Mouse (Mus musculus): Measurements from ENCODE around the gene Myrfl. TPM values are rescaled to one million over a fixed set of nuclear protein-coding genes. Genes with fewer than 3 reads are reported as not detected.

The Myrfl gene
- polyA plus RNA-seq, 1 experiment from 2014 or later, result not detected

GRCm38 (mm10) chr10:116890587-116890986, 6.1 kb downstream of the Myrfl start:
- no peak overlapping the region for H3K4me3 ChIP-seq (ENCODE audit: inconsistent target)
- H3K79me2 ChIP-seq (ENCODE audit: inconsistent target), result no peaks in the 10 kb centered on the region
- no peak overlapping the region for H3K27ac ChIP-seq
- WGBS (ENCODE audit: missing documents), result 84% methylated on average over 5 of the region's 5 CpGs
- H3K36me3 ChIP-seq (ENCODE audit: inconsistent target), result no peaks in the 10 kb centered on the region

- 75% methylated on average over 3 of the region's 3 CpGs for WGBS (ENCODE audit: missing documents)
- H3K36me3 ChIP-seq (ENCODE audit: inconsistent target), result no peaks in the 10 kb centered on the region
- no peak overlapping the region for H3K4me3 ChIP-seq (ENCODE audit: inconsistent target)
- no peak overlapping the region for H3K27ac ChIP-seq
- no peaks in the 10 kb centered on the region for H3K79me2 ChIP-seq (ENCODE audit: inconsistent target)
Measured at GRCm38 (mm10) chr10:116884552-116884951, 12.2 kb downstream of the Myrfl start.

- Histone ChIP-seq H3K4me3 (ENCODE audit: inconsistent target) (no peak overlapping the region), H3K36me3 (ENCODE audit: inconsistent target) (no peaks in the 10 kb centered on the region), H3K79me2 (ENCODE audit: inconsistent target) (no peaks in the 10 kb centered on the region), H3K27ac (no peak overlapping the region)
- 81% methylated on average over 5 of the region's 5 CpGs for WGBS (ENCODE audit: missing documents)
Measured at GRCm38 (mm10) chr10:116883531-116883930, 13.2 kb downstream of the Myrfl start.

- H3K79me2 ChIP-seq (ENCODE audit: inconsistent target), result no peaks in the 10 kb centered on the region
- WGBS (ENCODE audit: missing documents), result 91% methylated on average over 3 of the region's 4 CpGs
- H3K4me3 ChIP-seq (ENCODE audit: inconsistent target), result no peak overlapping the region
- H3K27ac ChIP-seq, result no peak overlapping the region
- no peaks in the 10 kb centered on the region for H3K36me3 ChIP-seq (ENCODE audit: inconsistent target)
Measured at GRCm38 (mm10) chr10:116877436-116877835, 19.3 kb downstream of the Myrfl start.

- Histone ChIP-seq H3K36me3 (ENCODE audit: inconsistent target) (no peaks in the 10 kb centered on the region), H3K79me2 (ENCODE audit: inconsistent target) (no peaks in the 10 kb centered on the region), H3K27ac (no peak overlapping the region), H3K4me3 (ENCODE audit: inconsistent target) (no peak overlapping the region)
- WGBS (ENCODE audit: missing documents), result 92% methylated on average over 9 of the region's 9 CpGs
Measured at GRCm38 (mm10) chr10:116874490-116874889, 22.2 kb downstream of the Myrfl start.

- H3K4me3 ChIP-seq (ENCODE audit: inconsistent target), result no peak overlapping the region
- no peak overlapping the region for H3K27ac ChIP-seq
- no peaks in the 10 kb centered on the region for H3K79me2 ChIP-seq (ENCODE audit: inconsistent target)
- H3K36me3 ChIP-seq (ENCODE audit: inconsistent target), result no peaks in the 10 kb centered on the region
- WGBS (ENCODE audit: missing documents), result 88% methylated on average over 14 of the region's 14 CpGs
Measured at GRCm38 (mm10) chr10:116872016-116872410, 24.7 kb downstream of the Myrfl start.

GRCm38 (mm10) chr10:116871329-116872015, 25.2 kb downstream of the Myrfl start:
- Histone ChIP-seq H3K4me3 (ENCODE audit: inconsistent target) (no peak overlapping the region), H3K27ac (no peak overlapping the region), H3K79me2 (ENCODE audit: inconsistent target) (no peaks in the 10 kb centered on the region), H3K36me3 (ENCODE audit: inconsistent target) (no peaks in the 10 kb centered on the region)
- 94% methylated on average over 12 of the region's 12 CpGs for WGBS (ENCODE audit: missing documents)

- H3K4me3 ChIP-seq (ENCODE audit: inconsistent target), result no peak overlapping the region
- no peaks in the 10 kb centered on the region for H3K36me3 ChIP-seq (ENCODE audit: inconsistent target)
- no peak overlapping the region for H3K27ac ChIP-seq
- 88% methylated on average over 6 of the region's 6 CpGs for WGBS (ENCODE audit: missing documents)
- no peaks in the 10 kb centered on the region for H3K79me2 ChIP-seq (ENCODE audit: inconsistent target)
Measured at GRCm38 (mm10) chr10:116870819-116871218, 25.9 kb downstream of the Myrfl start.

- Histone ChIP-seq H3K4me3 (ENCODE audit: inconsistent target) (no peak overlapping the region), H3K36me3 (ENCODE audit: inconsistent target) (no peaks in the 10 kb centered on the region), H3K79me2 (ENCODE audit: inconsistent target) (no peaks in the 10 kb centered on the region), H3K27ac (no peak overlapping the region)
- 85% methylated on average over 11 of the region's 11 CpGs for WGBS (ENCODE audit: missing documents)
Measured at GRCm38 (mm10) chr10:116853159-116853845, 43.4 kb downstream of the Myrfl start.

GRCm38 (mm10) chr10:116848749-116849473, 47.8 kb downstream of the Myrfl start:
- Histone ChIP-seq H3K27ac (no peak overlapping the region), H3K36me3 (ENCODE audit: inconsistent target) (no peaks in the 10 kb centered on the region), H3K79me2 (ENCODE audit: inconsistent target) (no peaks in the 10 kb centered on the region), H3K4me3 (ENCODE audit: inconsistent target) (no peak overlapping the region)
- WGBS (ENCODE audit: missing documents), result 25% methylated on average over 22 of the region's 22 CpGs

GRCm38 (mm10) chr10:116841551-116841950, 55.2 kb downstream of the Myrfl start:
- Histone ChIP-seq H3K36me3 (ENCODE audit: inconsistent target) (no peaks in the 10 kb centered on the region), H3K4me3 (ENCODE audit: inconsistent target) (no peak overlapping the region), H3K27ac (no peak overlapping the region), H3K79me2 (ENCODE audit: inconsistent target) (no peaks in the 10 kb centered on the region)
- 78% methylated on average over 3 of the region's 3 CpGs for WGBS (ENCODE audit: missing documents)

GRCm38 (mm10) chr10:116830676-116831075, 66.0 kb downstream of the Myrfl start:
- Histone ChIP-seq H3K79me2 (ENCODE audit: inconsistent target) (no peaks in the 10 kb centered on the region), H3K27ac (no peak overlapping the region), H3K36me3 (ENCODE audit: inconsistent target) (no peaks in the 10 kb centered on the region), H3K4me3 (ENCODE audit: inconsistent target) (no peak overlapping the region)
- WGBS (ENCODE audit: missing documents), result 85% methylated on average over 6 of the region's 6 CpGs

GRCm38 (mm10) chr10:116828099-116828498, 68.6 kb downstream of the Myrfl start:
- WGBS (ENCODE audit: missing documents), result 91% methylated on average over 4 of the region's 4 CpGs
- H3K4me3 ChIP-seq (ENCODE audit: inconsistent target), result no peak overlapping the region
- H3K27ac ChIP-seq, result no peak overlapping the region
- no peaks in the 10 kb centered on the region for H3K36me3 ChIP-seq (ENCODE audit: inconsistent target)
- no peaks in the 10 kb centered on the region for H3K79me2 ChIP-seq (ENCODE audit: inconsistent target)

GRCm38 (mm10) chr10:116827306-116827705, 69.4 kb downstream of the Myrfl start:
- no peaks in the 10 kb centered on the region for H3K36me3 ChIP-seq (ENCODE audit: inconsistent target)
- 34% methylated on average over 11 of the region's 11 CpGs for WGBS (ENCODE audit: missing documents)
- no peaks in the 10 kb centered on the region for H3K79me2 ChIP-seq (ENCODE audit: inconsistent target)
- no peak overlapping the region for H3K4me3 ChIP-seq (ENCODE audit: inconsistent target)
- H3K27ac ChIP-seq, result no peak overlapping the region
